Mouse (Mus musculus) ES-E14 (cell line): ENCODE results near the gene 4930470P17Rik. TPM values are rescaled to one million over a fixed set of nuclear protein-coding genes. Genes with fewer than 3 reads are reported as not detected.

Experiments used
- DNase-seq: peaks from one replicate; pipeline ENCODE4 v3.0.0-alpha.2; 2013; ENCODE audit warnings: low read depth, low spot score
- H3K27ac ChIP-seq: 2 replicates; pipeline ENCODE4 v1.5.1; 2012; ENCODE audit warnings: low read depth, mild to moderate bottlenecking, low read length, moderate library complexity, mixed read lengths; ENCODE audit not compliant: poor library complexity, insufficient read depth, severe bottlenecking
- H3K36me3 ChIP-seq: 2 replicates; pipeline ENCODE4 v1.6.1; 2012; ENCODE audit warnings: mild to moderate bottlenecking, low read length, moderate library complexity, mixed read lengths; ENCODE audit not compliant: control insufficient read depth, poor library complexity, insufficient read depth, severe bottlenecking
- H3K4me1 ChIP-seq, 2 experiments: fragments of 150-350 bp in 1 of 2; sonication (generic) in 1 of 2; 2 replicates each; pipeline ENCODE4 v1.6.1; 2012; ENCODE audit warnings: low read length in 2 of 2, mild to moderate bottlenecking in 1 of 2, mixed read lengths in 1 of 2; ENCODE audit not compliant: control insufficient read depth in 2 of 2, insufficient read depth in 2 of 2, poor library complexity in 1 of 2
- H3K4me3 ChIP-seq, 2 experiments: fragments of 150-350 bp in 1 of 2; sonication (generic) in 1 of 2; 2 replicates each; pipeline ENCODE4 v1.5.1; 2012; ENCODE audit warnings: low read length in 2 of 2, low read depth in 1 of 2, mild to moderate bottlenecking in 1 of 2, mixed read lengths in 1 of 2; ENCODE audit not compliant: insufficient read depth in 1 of 2, poor library complexity in 1 of 2, severe bottlenecking in 1 of 2
- H3K9ac ChIP-seq: 2 replicates; pipeline ENCODE4 v1.6.1; 2012; ENCODE audit warnings: low read depth, mild to moderate bottlenecking, low read length, mixed read lengths; ENCODE audit not compliant: poor library complexity, insufficient read depth, severe bottlenecking
- H3K9me3 ChIP-seq: fragments of 150-350 bp; sonication (generic); 2 replicates; pipeline ENCODE4 v1.6.1; 2012; ENCODE audit warnings: low read depth, mild to moderate bottlenecking, low read length; ENCODE audit not compliant: control insufficient read depth, insufficient read depth
- CHD2 ChIP-seq: IDR thresholded peaks from 2 replicates; pipeline ENCODE4 v1.6.1; 2014; ENCODE audit warnings: mild to moderate bottlenecking, low read depth, low read length, inconsistent platforms
- HCFC1 ChIP-seq: IDR thresholded peaks from 2 replicates; pipeline ENCODE4 v1.6.1; 2012; ENCODE audit warnings: low read length, inconsistent platforms, borderline replicate concordance; ENCODE audit not compliant: insufficient read depth
- MAFK ChIP-seq: IDR thresholded peaks from 2 replicates; pipeline ENCODE4 v1.6.1; 2014; ENCODE audit warnings: mild to moderate bottlenecking, low read depth, low read length, inconsistent platforms; ENCODE audit not compliant: insufficient read depth
- ZC3H11A ChIP-seq: IDR thresholded peaks from 2 replicates; pipeline ENCODE4 v1.6.1; 2012; ENCODE audit warnings: low read depth, mild to moderate bottlenecking, inconsistent platforms, low read length, borderline replicate concordance
- ZNF384 ChIP-seq: IDR thresholded peaks from 2 replicates; pipeline ENCODE4 v1.6.1; 2012; ENCODE audit warnings: low read depth, low read length, inconsistent platforms
- in situ Hi-C, 2 experiments: fragments of 600-800 bp; cut with MboI; formaldehyde crosslinking; loops; one replicate each; pipeline ENCODE4 v1.15.1; 2025; ENCODE audit warnings: low sequenced_read_pairs in 2 of 2, inconsistent platforms in 1 of 2; ENCODE audit not compliant: unreplicated experiment in 2 of 2
- total RNA-seq: library from RNA; depleted of rRNA; stranded (reverse); fragments of 300-350 nt; gene quantifications from 2 replicates; pipeline ENCODE4 v1.2.3, GENCODE M21; 2012

The 4930470P17Rik gene
- total RNA-seq, 1 experiment: not detected

- no peak overlapping the region for H3K27ac ChIP-seq
- no peak overlapping the region for H3K9ac ChIP-seq
- no peaks in the 10 kb centered on the region for H3K36me3 ChIP-seq
- H3K4me3 ChIP-seq: no peak overlapping the region
- H3K9me3 ChIP-seq: no peaks in the 10 kb centered on the region
- peaks cover 14 to 17% of the 10 kb centered on the region in 2 experiments for H3K4me1 ChIP-seq
- TF ChIP-seq CHD2 (no peak), ZC3H11A (no peak), HCFC1 (no peak), MAFK (no peak), ZNF384 (no peak)
- in situ Hi-C loops: no loop called here
- no peak for DNase-seq
These were observed 66.0 kb downstream of the 4930470P17Rik start for GRCm38 (mm10) chr2:170535841-170536240.

GRCm38 (mm10) chr2:170534803-170535174 is 67.0 kb downstream of the 4930470P17Rik start:
- H3K9ac ChIP-seq: no peak overlapping the region
- H3K27ac ChIP-seq: no peak overlapping the region
- peaks cover 17 to 20% of the 10 kb centered on the region in 2 experiments for H3K4me1 ChIP-seq
- 0 out of 4 replicates have a peak overlapping the region, but pooled peaks of 1 of the 2 experiments have one; percentile 5 for H3K4me3 ChIP-seq
- no peak for TF ChIP-seq ZNF384
- TF ChIP-seq CHD2: no peak
- TF ChIP-seq MAFK: no peak
- no peak for TF ChIP-seq ZC3H11A
- DNase-seq: no peak
- H3K36me3 ChIP-seq: no peaks in the 10 kb centered on the region
- in situ Hi-C loops: no loop called here
- no peaks in the 10 kb centered on the region for H3K9me3 ChIP-seq

- Histone ChIP-seq H3K4me1 (peaks cover 14 to 20% of the 10 kb centered on the region in 2 experiments), H3K9ac (no peak overlapping the region), H3K4me3 (no peak overlapping the region), H3K27ac (no peak overlapping the region), H3K36me3 (no peaks in the 10 kb centered on the region), H3K9me3 (no peaks in the 10 kb centered on the region)
- in situ Hi-C loops: no loop called here
- no peak for DNase-seq
- TF ChIP-seq ZC3H11A: no peak
- no peak for TF ChIP-seq HCFC1
- TF ChIP-seq ZNF384: no peak
These were observed 67.6 kb downstream of the 4930470P17Rik start for GRCm38 (mm10) chr2:170534116-170534802.

- in situ Hi-C loops: no loop called here
- DNase-seq: no peak
- Histone ChIP-seq H3K4me3 (peak overlapping the region; percentile 29 to 49), H3K9me3 (no peaks in the 10 kb centered on the region), H3K4me1 (peaks cover 15 to 31% of the 10 kb centered on the region in 2 experiments), H3K36me3 (no peaks in the 10 kb centered on the region), H3K27ac (peak overlapping the region; percentile 96), H3K9ac (peak overlapping the region; percentile 69)
- TF ChIP-seq HCFC1 (no peak), CHD2 (no peak), ZNF384 (no peak), ZC3H11A (no peak), MAFK (no peak)
These were observed 71.6 kb downstream of the 4930470P17Rik start for GRCm38 (mm10) chr2:170530256-170530655.

- Histone ChIP-seq H3K9me3 (no peaks in the 10 kb centered on the region), H3K36me3 (no peaks in the 10 kb centered on the region), H3K4me3 (peak overlapping the region; percentile 49 to 63), H3K9ac (no peak overlapping the region; the same call in 1 of the 2 replicates), H3K4me1 (peaks cover 15 to 29% of the 10 kb centered on the region in 2 experiments), H3K27ac (peak overlapping the region; percentile 96)
- DNase-seq: peak; percentile 77
- peak; percentile 89 for TF ChIP-seq CHD2
- TF ChIP-seq MAFK: no peak
- TF ChIP-seq ZC3H11A: no peak
- no peak for TF ChIP-seq HCFC1
- in situ Hi-C loops: no loop called here
These were observed 72.1 kb downstream of the 4930470P17Rik start for GRCm38 (mm10) chr2:170529766-170530165.
